Mouse (Mus musculus): ENCODE data around the gene Padi4.

The Padi4 gene

GRCm38 (mm10) chr4:140741401-140741800 is 32.6 kb downstream of the Padi4 start:
- DNase-seq (ENCODE audit: low read depth, low spot score), result no peak

GRCm38 (mm10) chr4:140740655-140741054 is 33.4 kb downstream of the Padi4 start:
- DNase-seq (ENCODE audit: low read depth, low spot score), result no peak

- no peak for DNase-seq (ENCODE audit: low read depth, low spot score)
Measured at GRCm38 (mm10) chr4:140732871-140733270, 41.2 kb downstream of the Padi4 start.

- peak; percentile 44 for DNase-seq (ENCODE audit: low read depth, low spot score)
Measured at GRCm38 (mm10) chr4:140731654-140732053, 42.4 kb downstream of the Padi4 start.

GRCm38 (mm10) chr4:140726907-140727306 is 47.1 kb downstream of the Padi4 start:
- no peak for DNase-seq (ENCODE audit: low read depth, low spot score)

GRCm38 (mm10) chr4:140724739-140725138 is 49.3 kb downstream of the Padi4 start:
- DNase-seq (ENCODE audit: low read depth, low spot score), result no peak

- DNase-seq (ENCODE audit: low read depth, low spot score), result peak; percentile 70
Measured at GRCm38 (mm10) chr4:140723801-140724200, 50.2 kb downstream of the Padi4 start.

- no peak for DNase-seq (ENCODE audit: low read depth, low spot score)
Measured at GRCm38 (mm10) chr4:140723192-140723591, 50.8 kb downstream of the Padi4 start.

- no peak for DNase-seq (ENCODE audit: low read depth, low spot score)
Measured at GRCm38 (mm10) chr4:140722710-140723109, 51.3 kb downstream of the Padi4 start.

GRCm38 (mm10) chr4:140721968-140722490 is 52.0 kb downstream of the Padi4 start:
- DNase-seq (ENCODE audit: low read depth, low spot score), result no peak

GRCm38 (mm10) chr4:140720091-140720490 is 53.9 kb downstream of the Padi4 start:
- DNase-seq (ENCODE audit: low read depth, low spot score), result no peak

- no peak for DNase-seq (ENCODE audit: low read depth, low spot score)
Measured at GRCm38 (mm10) chr4:140718436-140718835, 55.6 kb downstream of the Padi4 start.

GRCm38 (mm10) chr4:140716994-140717393 is 57.0 kb downstream of the Padi4 start:
- DNase-seq (ENCODE audit: low read depth, low spot score), result no peak

GRCm38 (mm10) chr4:140714586-140714985 is 59.5 kb downstream of the Padi4 start:
- no peak for DNase-seq (ENCODE audit: low read depth, low spot score)

- peak; percentile 92 for DNase-seq (ENCODE audit: low read depth, low spot score)
Measured at GRCm38 (mm10) chr4:140713480-140714365, 60.3 kb downstream of the Padi4 start.

GRCm38 (mm10) chr4:140711360-140711759 is 62.7 kb downstream of the Padi4 start:
- DNase-seq (ENCODE audit: low read depth, low spot score), result no peak

- DNase-seq (ENCODE audit: low read depth, low spot score), result no peak
Measured at GRCm38 (mm10) chr4:140710781-140711180, 63.3 kb downstream of the Padi4 start.

- DNase-seq (ENCODE audit: low read depth, low spot score), result no peak
Measured at GRCm38 (mm10) chr4:140709617-140710016, 64.4 kb downstream of the Padi4 start.

- no peak for DNase-seq (ENCODE audit: low read depth, low spot score)
Measured at GRCm38 (mm10) chr4:140709111-140709510, 64.9 kb downstream of the Padi4 start.

- DNase-seq (ENCODE audit: low read depth, low spot score), result no peak
Measured at GRCm38 (mm10) chr4:140708297-140708927, 65.6 kb downstream of the Padi4 start.

- DNase-seq (ENCODE audit: low read depth, low spot score), result no peak
Measured at GRCm38 (mm10) chr4:140707615-140708014, 66.4 kb downstream of the Padi4 start.

GRCm38 (mm10) chr4:140704166-140704565 is 69.9 kb downstream of the Padi4 start:
- no peak for DNase-seq (ENCODE audit: low read depth, low spot score)

GRCm38 (mm10) chr4:140703636-140704035 is 70.4 kb downstream of the Padi4 start:
- DNase-seq (ENCODE audit: low read depth, low spot score), result no peak
